In genomic region chr8:110956619-110957450, GRCm38 (mm10) we compare ENCODE assay signal across 18 mouse cellular contexts. TPM values are rescaled to one million over a fixed set of nuclear protein-coding genes. Genes with fewer than 3 reads are reported as not detected.
DNase-seq lines count a peak whose midpoint lies in the region; ATAC-seq and TF ChIP-seq lines count a peak whose summit lies in the region.
"Had no signal": no experiment of that assay in that cellular context is flagged by ENCODE, and none has a peak within 500 bp of the region (broad histone marks: within the 10 kb centered on the region; RNA-seq: fewer than 3 reads in every experiment).

No protein-coding gene starts in this region.

- WGBS in heart, adult 2 months, result 84% methylated on average over 15 of the region's 15 CpGs
- WGBS in neural tube, embryonic 13.5 days, result 80% methylated on average over 15 of the region's 15 CpGs
- WGBS in limb, embryonic 14.5 days, result 81% methylated on average over 15 of the region's 15 CpGs
- 82% methylated on average over 15 of the region's 15 CpGs for WGBS in lung, adult 2 months
- WGBS in liver, embryonic 11.5 days, result 85% methylated on average over 15 of the region's 15 CpGs

- no peaks in the 10 kb centered on the region for H3K27me3 ChIP-seq in heart, adult 2 months (ENCODE audit: control insufficient read depth, insufficient read depth, low read length)
- no peaks in the 10 kb centered on the region for H3K27me3 ChIP-seq in neural tube, embryonic 13.5 days
- H3K27me3 ChIP-seq in limb, embryonic 14.5 days (ENCODE audit: control insufficient read depth, insufficient read depth, low read length), result no peaks in the 10 kb centered on the region
- H3K27me3 ChIP-seq in liver, embryonic 11.5 days (replicated peaks; ENCODE audit: control insufficient read depth, insufficient read depth, low read length), result no peaks in the 10 kb centered on the region
- H3K27me3 ChIP-seq: embryonic facial prominence, embryonic 13.5 days; forebrain, embryonic 13.5 days; limb, embryonic 12.5 days; stomach, embryonic 15.5 days had no signal

- H3K4me2 ChIP-seq in neural tube, embryonic 13.5 days, result no peak overlapping the region
- no peak overlapping the region for H3K4me2 ChIP-seq in limb, embryonic 14.5 days (replicated peaks; ENCODE audit: low read depth, low read length, severe bottlenecking)
- H3K4me2 ChIP-seq in liver, embryonic 11.5 days, result no peak overlapping the region
- H3K4me2 ChIP-seq: embryonic facial prominence, embryonic 13.5 days; forebrain, embryonic 13.5 days; limb, embryonic 12.5 days; stomach, embryonic 15.5 days had no signal

- H3K9me3 ChIP-seq in neural tube, embryonic 13.5 days, result no peaks in the 10 kb centered on the region
- no peaks in the 10 kb centered on the region for H3K9me3 ChIP-seq in limb, embryonic 14.5 days (ENCODE audit: control insufficient read depth, low read length)
- no peaks in the 10 kb centered on the region for H3K9me3 ChIP-seq in liver, embryonic 11.5 days (ENCODE audit: control insufficient read depth, low read length)
- H3K9me3 ChIP-seq: embryonic facial prominence, embryonic 13.5 days; forebrain, embryonic 13.5 days; limb, embryonic 12.5 days; stomach, embryonic 15.5 days had no signal

- H3K4me3 ChIP-seq in heart, adult 2 months, result no peak overlapping the region
- H3K4me3 ChIP-seq in neural tube, embryonic 13.5 days, result no peak overlapping the region
- no peak overlapping the region for H3K4me3 ChIP-seq in limb, embryonic 14.5 days (replicated peaks; ENCODE audit: low read length)
- no peak overlapping the region for H3K4me3 ChIP-seq in lung, adult 2 months (replicated peaks; ENCODE audit: extremely low read depth, low read depth, low read length)
- H3K4me3 ChIP-seq in liver, embryonic 11.5 days (ENCODE audit: low read depth, low read length), result no peak overlapping the region
- H3K4me3 ChIP-seq: embryonic facial prominence, embryonic 13.5 days; forebrain, embryonic 13.5 days; limb, embryonic 12.5 days; stomach, embryonic 15.5 days had no signal

- ATAC-seq in neural tube, embryonic 13.5 days (ENCODE audit: low read depth), result no peak
- ATAC-seq in limb, embryonic 14.5 days (ENCODE audit: low FRiP score, low read depth), result peak; percentile 55; the same call in 1 of the 2 replicates
- ATAC-seq in liver, embryonic 11.5 days (replicated peaks; ENCODE audit: low FRiP score), result no peak
- ATAC-seq: forebrain, embryonic 13.5 days; intestine, embryonic 16.5 days had no signal

- no peak for TF ChIP-seq CTCF in heart, adult 2 months (IDR thresholded peaks at IDR 0.05)
- TF ChIP-seq CTCF in lung, adult 2 months (IDR thresholded peaks at IDR 0.05; ENCODE audit: insufficient read depth, low read length), result no peak

- no peak for TF ChIP-seq POLR2A in heart, adult 2 months (IDR thresholded peaks at IDR 0.05; ENCODE audit: insufficient read depth, low read depth, low read length)
- no peak for TF ChIP-seq POLR2A in limb, embryonic 14.5 days (IDR thresholded peaks at IDR 0.05; ENCODE audit: borderline replicate concordance, extremely low read depth, insufficient read depth, insufficient read length)
- TF ChIP-seq POLR2A in lung, adult 2 months (IDR thresholded peaks at IDR 0.05; ENCODE audit: borderline replicate concordance, extremely low read depth, low read depth, low read length), result no peak

- H3K4me1 ChIP-seq in heart, adult 2 months (ENCODE audit: control insufficient read depth, insufficient read depth, low read length), result peaks cover 3% of the 10 kb centered on the region
- peaks cover 17% of the 10 kb centered on the region for H3K4me1 ChIP-seq in neural tube, embryonic 13.5 days (replicated peaks)
- H3K4me1 ChIP-seq in limb, embryonic 14.5 days (ENCODE audit: control insufficient read depth, insufficient read depth, low read length), result no peaks in the 10 kb centered on the region
- H3K4me1 ChIP-seq in lung, adult 2 months (ENCODE audit: control insufficient read depth, insufficient read depth, low read length), result no peaks in the 10 kb centered on the region
- H3K4me1 ChIP-seq in liver, embryonic 11.5 days (replicated peaks; ENCODE audit: control insufficient read depth, insufficient read depth, low read length), result no peaks in the 10 kb centered on the region
- H3K4me1 ChIP-seq: forebrain, embryonic 13.5 days; limb, embryonic 12.5 days; stomach, embryonic 15.5 days had no signal

- no peaks in the 10 kb centered on the region for H3K79me2 ChIP-seq in heart, adult 2 months (replicated peaks; ENCODE audit: control insufficient read depth, insufficient read depth, low read length)

- no peaks in the 10 kb centered on the region for H3K36me3 ChIP-seq in heart, adult 2 months (ENCODE audit: control insufficient read depth, insufficient read depth, low read length)
- peaks cover 41% of the 10 kb centered on the region for H3K36me3 ChIP-seq in neural tube, embryonic 13.5 days
- H3K36me3 ChIP-seq in limb, embryonic 14.5 days (ENCODE audit: control insufficient read depth, insufficient read depth, low read length), result peaks cover 50% of the 10 kb centered on the region
- peaks cover 20% of the 10 kb centered on the region for H3K36me3 ChIP-seq in liver, embryonic 11.5 days (ENCODE audit: control insufficient read depth, insufficient read depth, low read length)

- no peak for TF ChIP-seq EP300 in heart, adult 2 months (IDR thresholded peaks at IDR 0.05; ENCODE audit: insufficient read depth, low read depth, low read length)

- peak; percentile 92 for DNase-seq in heart, adult 11 months
- DNase-seq in heart, adult 2 months, result no peak
- no peak for DNase-seq in neural tube, embryonic 10.5 days (ENCODE audit: extremely low spot score, low spot score)
- peak; percentile 78 for DNase-seq in cerebellum, adult 9-10 months
- DNase-seq in limb, embryonic 14.5 days (ENCODE audit: low spot score), result no peak
- DNase-seq in lung, adult 2 months, result no peak
- DNase-seq in liver, embryonic 11.5 days (ENCODE audit: low spot score), result no peak
- DNase-seq: adrenal gland, postnatal 25 days; kidney, postnatal 10 days; layer of hippocampus, adult 9-11 months; lung, adult 18-20 months; thymus, postnatal 14 days had no signal

- no peak overlapping the region for H3K9ac ChIP-seq in heart, adult 2 months (ENCODE audit: low read depth, low read length)
- H3K9ac ChIP-seq in neural tube, embryonic 13.5 days, result no peak overlapping the region
- no peak overlapping the region for H3K9ac ChIP-seq in limb, embryonic 14.5 days (ENCODE audit: low read depth, low read length, severe bottlenecking)
- no peak overlapping the region for H3K9ac ChIP-seq in liver, embryonic 11.5 days (ENCODE audit: low read depth, low read length)
- H3K9ac ChIP-seq: embryonic facial prominence, embryonic 13.5 days; forebrain, embryonic 13.5 days; limb, embryonic 12.5 days; stomach, embryonic 15.5 days had no signal

- no peak overlapping the region for H3K27ac ChIP-seq in heart, adult 2 months
- H3K27ac ChIP-seq in neural tube, embryonic 13.5 days (replicated peaks), result peak overlapping the region; percentile 65; the same call in 1 of the 2 replicates
- H3K27ac ChIP-seq in limb, embryonic 14.5 days (replicated peaks; ENCODE audit: low read depth, low read length), result no peak overlapping the region
- H3K27ac ChIP-seq in liver, embryonic 11.5 days (ENCODE audit: low read depth, low read length), result no peak overlapping the region
- H3K27ac ChIP-seq: embryonic facial prominence, embryonic 13.5 days; forebrain, embryonic 13.5 days; limb, embryonic 12.5 days; stomach, embryonic 15.5 days had no signal

- intact Hi-C loops in heart, adult 2 months (cut with DNase I), result no loop called here

RNA-seq across cellular contexts. Expression of gene St3gal2, which starts 37.1 kb away (rescaled TPM):
- 10 to 100 TPM; 20.2 to 22.0 TPM for total RNA-seq in heart, adult 2 months (2021)
- 25.9 and 34.8 TPM in 2 replicates for polyA plus RNA-seq in heart, adult 2 months (2012; rRNA removed)
- polyA plus RNA-seq in neural tube, embryonic 13.5 days (2015; fragmentation: Nextera tagmentation; extraction: Ambion mirVana), result 24.7 and 25.2 TPM in 2 replicates
- 29.9 and 39.7 TPM in 2 replicates for polyA plus RNA-seq in limb, embryonic 14.5 days (2012; rRNA removed)
- 19.2 and 21.5 TPM in 2 replicates for polyA plus RNA-seq in limb, embryonic 14.5 days (2014; fragmentation: Nextera tagmentation; extraction: Ambion mirVana)
- polyA plus RNA-seq in lung, adult 2 months (2012; rRNA removed), result 41.0 and 48.5 TPM in 2 replicates
- polyA plus RNA-seq in liver, embryonic 11.5 days (2014; fragmentation: Nextera tagmentation; extraction: Ambion mirVana), result 21.9 and 22.0 TPM in 2 replicates

RNA-seq across cellular contexts. Expression of gene Ddx19a, which starts 40.8 kb away (rescaled TPM):
- 10 to 100 TPM; 31.7 to 34.8 TPM for total RNA-seq in heart, adult 2 months (2021)
- polyA plus RNA-seq in heart, adult 2 months (2012; rRNA removed), result 18.0 and 29.5 TPM in 2 replicates
- polyA plus RNA-seq in neural tube, embryonic 13.5 days (2015; fragmentation: Nextera tagmentation; extraction: Ambion mirVana), result 11.1 and 14.3 TPM in 2 replicates
- polyA plus RNA-seq in limb, embryonic 14.5 days (2012; rRNA removed), result 55.6 and 57.8 TPM in 2 replicates
- polyA plus RNA-seq in limb, embryonic 14.5 days (2014; fragmentation: Nextera tagmentation; extraction: Ambion mirVana), result 18.0 and 19.5 TPM in 2 replicates
- 16.3 and 21.0 TPM in 2 replicates for polyA plus RNA-seq in lung, adult 2 months (2012; rRNA removed)
- 35.0 TPM in 2 replicates for polyA plus RNA-seq in liver, embryonic 11.5 days (2014; fragmentation: Nextera tagmentation; extraction: Ambion mirVana)

RNA-seq across cellular contexts. Expression of gene Fuk, which starts 54.5 kb away (rescaled TPM):
- 1 to 10 TPM; 4.5 to 4.6 TPM for total RNA-seq in heart, adult 2 months (2021)
- 6.2 and 8.8 TPM in 2 replicates for polyA plus RNA-seq in heart, adult 2 months (2012; rRNA removed)
- 6.9 and 8.4 TPM in 2 replicates for polyA plus RNA-seq in neural tube, embryonic 13.5 days (2015; fragmentation: Nextera tagmentation; extraction: Ambion mirVana)
- 16.2 and 22.4 TPM in 2 replicates for polyA plus RNA-seq in limb, embryonic 14.5 days (2012; rRNA removed)
- 10.4 and 10.6 TPM in 2 replicates for polyA plus RNA-seq in limb, embryonic 14.5 days (2014; fragmentation: Nextera tagmentation; extraction: Ambion mirVana)
- 15.8 and 17.9 TPM in 2 replicates for polyA plus RNA-seq in lung, adult 2 months (2012; rRNA removed)
- polyA plus RNA-seq in liver, embryonic 11.5 days (2014; fragmentation: Nextera tagmentation; extraction: Ambion mirVana), result 6.8 and 9.0 TPM in 2 replicates

Comparison
In these comparisons a context has a peak if more than half of its experiments do, and no peak if none do; other contexts are left out.
1. DNase-seq: peak in heart, adult 11 months (single experiment) and cerebellum, adult 9-10 months (single experiment); none in heart, adult 2 months (0 of 2), neural tube, embryonic 10.5 days (single experiment), limb, embryonic 14.5 days (single experiment), lung, adult 2 months (single experiment) and liver, embryonic 11.5 days (single experiment).